Mouse (Mus musculus) MEL (cell line): Measurements from ENCODE around the gene Ccdc85a.

Experiments used
- CTCF ChIP-seq, 3 experiments: IDR thresholded peaks in 2 of 3; conservative IDR thresholded peaks in 1 of 3; 2 replicates each; pipeline ENCODE4 v1.5.1; 2011 to 2012; ENCODE audit warnings: low read length in 3 of 3, low read depth in 2 of 3, mild to moderate bottlenecking in 2 of 3, improper control_type of control experiment in 1 of 3, inconsistent platforms in 1 of 3, mixed read lengths in 1 of 3, moderate library complexity in 1 of 3; ENCODE audit not compliant: control insufficient read depth in 1 of 3, insufficient read depth in 1 of 3, poor library complexity in 1 of 3, severe bottlenecking in 1 of 3
- ETS1 ChIP-seq: IDR thresholded peaks from 2 replicates; pipeline ENCODE4 v1.6.1; 2012; ENCODE audit warnings: low read depth, mild to moderate bottlenecking, inconsistent platforms, low read length, improper control_type of control experiment, moderate library complexity
- HCFC1 ChIP-seq: IDR thresholded peaks from 2 replicates; pipeline ENCODE4 v1.6.1; 2012; ENCODE audit warnings: low read depth, mild to moderate bottlenecking, inconsistent platforms, low read length, improper control_type of control experiment, moderate library complexity
- MAFK ChIP-seq: IDR thresholded peaks from 2 replicates; pipeline ENCODE4 v1.6.1; 2011; ENCODE audit warnings: low read depth, mild to moderate bottlenecking, low read length, improper control_type of control experiment, borderline replicate concordance
- POLR2A ChIP-seq, 2 experiments: IDR thresholded peaks; 2 replicates each; pipeline ENCODE4 v1.6.1; 2011 to 2012; ENCODE audit warnings: low read length in 2 of 2, mild to moderate bottlenecking in 2 of 2, control low read depth in 1 of 2, improper control_type of control experiment in 1 of 2, low read depth in 1 of 2, moderate library complexity in 1 of 2; ENCODE audit not compliant: control insufficient read depth in 1 of 2, insufficient read depth in 1 of 2, poor library complexity in 1 of 2

GRCm38 (mm10) chr11:28365209-28365928, 218.8 kb downstream of the Ccdc85a start:
- TF ChIP-seq MAFK (no peak), CTCF (IDR thresholded peaks at IDR 0.05 in 2 of 3, conservative IDR thresholded peaks at IDR 0.05 in 1 of 3; ENCODE audit: control insufficient read depth in 1 of 3, insufficient read depth in 1 of 3, low read depth in 2 of 3, low read length in 3 of 3, poor library complexity in 1 of 3, severe bottlenecking in 1 of 3) (no peak), HCFC1 (no peak), POLR2A (IDR thresholded peaks at IDR 0.05; ENCODE audit: control insufficient read depth in 1 of 2, insufficient read depth in 1 of 2, low read depth in 1 of 2, low read length in 2 of 2, poor library complexity in 1 of 2) (no peak), ETS1 (no peak)
